Mouse (Mus musculus) midbrain, embryonic 16.5 days (tissue): Measurements from ENCODE around the gene Tmem9. TPM values are rescaled to one million over a fixed set of nuclear protein-coding genes. Genes with fewer than 3 reads are reported as not detected.

Source experiments
- ATAC-seq: fragments of 200-750 bp; cut with Nextera tagmentation; 2 replicates; pipeline ENCODE4 v1.8.0; 2017; ENCODE audit warnings: moderate TSS enrichment
- H3K27ac ChIP-seq: fragments of 300-500 bp; sonication (generic); 2 replicates; pipeline ENCODE4 v1.5.1; 2014; ENCODE audit warnings: mild to moderate bottlenecking, low read length, mixed read lengths
- H3K27me3 ChIP-seq: fragments of 300-500 bp; sonication (generic); 2 replicates; pipeline ENCODE4 v1.6.1; 2014; ENCODE audit warnings: low read depth, low read length, mixed read lengths; ENCODE audit not compliant: control insufficient read depth, insufficient read depth
- H3K36me3 ChIP-seq: fragments of 300-500 bp; sonication (generic); 2 replicates; pipeline ENCODE4 v1.6.1; 2014; ENCODE audit warnings: mild to moderate bottlenecking, low read length, moderate library complexity, mixed read lengths; ENCODE audit not compliant: control insufficient read depth, insufficient read depth
- H3K4me1 ChIP-seq: fragments of 300-500 bp; sonication (generic); 2 replicates; pipeline ENCODE4 v1.6.1; 2014; ENCODE audit warnings: mild to moderate bottlenecking, low read length, mixed read lengths; ENCODE audit not compliant: control insufficient read depth, insufficient read depth
- H3K4me2 ChIP-seq: fragments of 300-500 bp; sonication (generic); 2 replicates; pipeline ENCODE4 v1.6.1; 2014; ENCODE audit warnings: mild to moderate bottlenecking, low read length, mixed read lengths
- H3K4me3 ChIP-seq: fragments of 300-500 bp; sonication (generic); 2 replicates; pipeline ENCODE4 v1.5.1; 2014; ENCODE audit warnings: low read depth, mild to moderate bottlenecking, low read length, moderate library complexity, mixed read lengths
- H3K9ac ChIP-seq: fragments of 300-500 bp; sonication (generic); 2 replicates; pipeline ENCODE4 v1.6.1; 2014; ENCODE audit warnings: low read depth, low read length, mixed read lengths
- H3K9me3 ChIP-seq: fragments of 300-500 bp; sonication (generic); replicated peaks from 2 replicates; pipeline ENCODE4 v1.6.1; 2014; ENCODE audit warnings: mild to moderate bottlenecking, low read length, mixed read lengths; ENCODE audit not compliant: control insufficient read depth, poor library complexity, severe bottlenecking
- WGBS: fragments of 180-500 bp; shearing (Covaris S2); extraction: QIAGEN DNeasy Blood & Tissue Kit; methylation state at CpG from one replicate; pipeline ENCODE4 v1.1.7; 2014; 5-methylcytosine and 5-hydroxymethylcytosine counted together
- polyA plus RNA-seq: library from polyadenylated mRNA; unstranded; fragments of >200 nt; fragmentation: Nextera tagmentation; extraction: Ambion mirVana; gene quantifications from 2 replicates; pipeline ENCODE4 v1.2.1, GENCODE M21; 2015

Tmem9 gene
- polyA plus RNA-seq, 1 experiment from 2014 or later, result 169 TPM

DNA sequence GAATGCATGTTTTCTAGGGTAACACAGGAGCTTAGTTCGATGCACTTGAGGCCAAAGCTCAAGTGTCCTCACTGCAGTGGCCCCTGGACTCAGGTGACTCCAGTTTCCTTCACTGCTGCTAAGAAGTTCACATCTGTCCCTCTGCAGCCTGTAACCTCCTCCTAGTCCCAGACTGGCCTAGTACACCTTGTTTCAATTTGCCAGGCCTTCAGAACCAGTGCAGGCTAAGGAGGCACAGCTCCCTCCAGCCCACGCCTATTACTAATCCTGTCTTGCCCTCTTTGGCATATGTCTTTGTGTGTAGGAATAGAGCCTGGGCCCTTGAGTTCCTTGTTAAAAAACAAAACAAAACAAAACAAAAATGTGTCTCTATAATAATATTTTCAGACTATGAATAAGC lies 9.4 kb downstream of the Tmem9 start:
- H3K4me2 ChIP-seq, result 0 out of 2 replicates have a peak overlapping the region, but pooled peaks have one; percentile 30
- H3K9me3 ChIP-seq, result no peaks in the 10 kb centered on the region
- 72% methylated on average over 2 of the region's 2 CpGs for WGBS
- H3K4me1 ChIP-seq, result peaks cover 21% of the 10 kb centered on the region
- no peaks in the 10 kb centered on the region for H3K27me3 ChIP-seq
- H3K9ac ChIP-seq, result 0 out of 2 replicates have a peak overlapping the region, but pooled peaks have one; percentile 11
- H3K27ac ChIP-seq, result peak overlapping the region; percentile 74; the same call in 1 of the 2 replicates
- no peak overlapping the region for H3K4me3 ChIP-seq
- H3K36me3 ChIP-seq, result peaks cover 3% of the 10 kb centered on the region
- ATAC-seq, result peak; percentile 59; the same call in 1 of the 2 replicates

- peaks cover 21% of the 10 kb centered on the region for H3K4me1 ChIP-seq
- peak overlapping the region; percentile 89 for H3K27ac ChIP-seq
- H3K9ac ChIP-seq, result peak overlapping the region; percentile 94
- ATAC-seq, result peak; percentile 100
- H3K27me3 ChIP-seq, result no peaks in the 10 kb centered on the region
- H3K9me3 ChIP-seq, result no peaks in the 10 kb centered on the region
- H3K36me3 ChIP-seq, result peaks cover 9% of the 10 kb centered on the region
- peak overlapping the region; percentile 81 for H3K4me3 ChIP-seq
- under 1% methylated on average over 22 of the region's 22 CpGs for WGBS
- H3K4me2 ChIP-seq, result peak overlapping the region; percentile 97
Measured at GRCm38 (mm10) chr1:136017907-136018313, 10.0 kb downstream of the Tmem9 start.

GRCm38 (mm10) chr1:136018390-136019189 lies 10.6 kb downstream of the Tmem9 start:
- Histone ChIP-seq H3K36me3 (peaks cover 9% of the 10 kb centered on the region), H3K4me3 (peak overlapping the region; percentile 81), H3K4me1 (peaks cover 21% of the 10 kb centered on the region), H3K9me3 (no peaks in the 10 kb centered on the region), H3K27ac (peak overlapping the region; percentile 89), H3K27me3 (no peaks in the 10 kb centered on the region), H3K4me2 (peak overlapping the region; percentile 97), H3K9ac (peak overlapping the region; percentile 94)
- WGBS, result 3% methylated on average over 24 of the region's 24 CpGs
- peak; percentile 54 for ATAC-seq

DNA sequence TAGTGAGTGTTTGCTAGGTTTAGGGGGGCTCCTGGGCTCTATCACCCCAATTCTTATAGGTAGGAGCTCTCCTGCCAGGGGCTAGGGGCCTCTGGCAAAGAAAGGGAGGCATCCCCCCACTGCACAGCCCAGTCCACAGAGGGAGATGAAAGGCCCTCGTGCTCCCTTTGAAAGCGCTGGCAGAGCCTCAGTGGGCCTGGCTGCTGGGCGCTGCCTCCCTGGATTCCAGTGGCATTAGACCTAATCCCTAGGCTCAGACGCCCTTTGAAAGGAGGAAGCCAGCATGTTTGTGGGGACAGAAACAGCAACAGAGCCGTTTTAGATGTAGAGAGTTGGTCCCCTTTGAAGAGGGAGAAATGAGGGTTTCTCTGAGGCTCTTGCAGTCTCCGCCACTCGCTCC lies 22.3 kb downstream of the Tmem9 start:
- 24% methylated on average over 7 of the region's 7 CpGs for WGBS

GRCm38 (mm10) chr1:136031697-136032096 lies 23.7 kb downstream of the Tmem9 start:
- no peak overlapping the region for H3K27ac ChIP-seq
- no peak for ATAC-seq

More for the DNA sequence above, 22.3 kb downstream of the Tmem9 start:
- Histone ChIP-seq H3K9ac (no peak overlapping the region), H3K27ac (0 out of 2 replicates have a peak overlapping the region, but pooled peaks have one; percentile 24), H3K36me3 (peaks cover 38% of the 10 kb centered on the region), H3K27me3 (no peaks in the 10 kb centered on the region), H3K9me3 (no peaks in the 10 kb centered on the region), H3K4me1 (peaks cover 12% of the 10 kb centered on the region), H3K4me3 (no peak overlapping the region), H3K4me2 (no peak overlapping the region)
- ATAC-seq, result no peak; the same call in 1 of the 2 replicates

GRCm38 (mm10) chr1:136032961-136033360 lies 25.0 kb downstream of the Tmem9 start:
- Histone ChIP-seq H3K9ac (no peak overlapping the region), H3K36me3 (peaks cover 31% of the 10 kb centered on the region), H3K27ac (no peak overlapping the region), H3K27me3 (no peaks in the 10 kb centered on the region), H3K4me3 (no peak overlapping the region), H3K4me2 (no peak overlapping the region), H3K4me1 (peaks cover 12% of the 10 kb centered on the region), H3K9me3 (no peaks in the 10 kb centered on the region)
- no peak for ATAC-seq
- WGBS, result 45% methylated on average over 7 of the region's 7 CpGs

More at GRCm38 (mm10) chr1:136031697-136032096, 23.7 kb downstream of the Tmem9 start:
- no peak overlapping the region for H3K4me2 ChIP-seq
- H3K9me3 ChIP-seq, result no peaks in the 10 kb centered on the region
- H3K4me1 ChIP-seq, result peaks cover 12% of the 10 kb centered on the region
- no peak overlapping the region for H3K9ac ChIP-seq
- H3K27me3 ChIP-seq, result no peaks in the 10 kb centered on the region
- peaks cover 35% of the 10 kb centered on the region for H3K36me3 ChIP-seq
- 85% methylated on average over 6 of the region's 8 CpGs for WGBS
- no peak overlapping the region for H3K4me3 ChIP-seq

DNA sequence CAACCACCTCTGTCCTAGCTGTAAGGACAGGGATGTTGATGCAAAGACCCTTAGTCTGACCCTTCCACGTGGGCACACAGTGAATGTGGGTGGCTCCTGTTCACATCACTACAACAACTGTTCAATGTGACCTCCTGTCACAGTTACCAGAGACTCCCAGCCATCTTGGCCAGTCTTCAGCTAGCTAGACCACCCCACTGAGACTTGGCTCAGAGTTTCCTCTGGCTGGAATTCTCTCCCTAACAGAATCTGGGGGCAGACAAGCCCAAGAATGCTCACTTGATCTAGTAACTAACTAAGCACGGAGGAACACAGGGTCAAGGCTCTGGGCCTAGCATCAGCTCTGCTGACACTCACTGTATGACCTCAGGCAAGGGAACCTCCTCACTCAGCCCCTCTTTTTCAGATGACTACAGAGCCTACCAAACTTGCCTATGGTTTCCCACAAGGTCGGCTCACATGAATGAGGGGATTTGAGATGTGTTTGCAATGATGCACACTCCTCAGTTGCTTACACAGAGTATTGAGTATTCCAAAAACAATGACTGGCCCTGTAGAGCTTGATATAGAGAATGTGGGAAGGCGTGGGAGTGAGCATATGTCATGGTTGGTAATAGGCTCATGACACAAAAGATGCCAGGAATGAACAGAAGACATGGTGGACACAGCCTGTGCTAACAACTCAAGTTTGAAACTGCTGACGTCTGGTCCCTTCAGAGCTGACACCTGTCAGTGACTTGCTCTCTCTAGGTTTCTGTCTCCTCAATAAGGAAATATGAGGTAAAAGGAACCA lies 31.0 kb downstream of the Tmem9 start:
- Histone ChIP-seq H3K9ac (no peak overlapping the region), H3K4me2 (no peak overlapping the region), H3K4me3 (no peak overlapping the region), H3K36me3 (peaks cover 10% of the 10 kb centered on the region; the same call in 1 of the 2 replicates), H3K27me3 (no peaks in the 10 kb centered on the region), H3K27ac (no peak overlapping the region), H3K9me3 (no peaks in the 10 kb centered on the region), H3K4me1 (peaks cover 12% of the 10 kb centered on the region)
- 76% methylated on average over 5 of the region's 5 CpGs for WGBS
- no peak for ATAC-seq

DNA sequence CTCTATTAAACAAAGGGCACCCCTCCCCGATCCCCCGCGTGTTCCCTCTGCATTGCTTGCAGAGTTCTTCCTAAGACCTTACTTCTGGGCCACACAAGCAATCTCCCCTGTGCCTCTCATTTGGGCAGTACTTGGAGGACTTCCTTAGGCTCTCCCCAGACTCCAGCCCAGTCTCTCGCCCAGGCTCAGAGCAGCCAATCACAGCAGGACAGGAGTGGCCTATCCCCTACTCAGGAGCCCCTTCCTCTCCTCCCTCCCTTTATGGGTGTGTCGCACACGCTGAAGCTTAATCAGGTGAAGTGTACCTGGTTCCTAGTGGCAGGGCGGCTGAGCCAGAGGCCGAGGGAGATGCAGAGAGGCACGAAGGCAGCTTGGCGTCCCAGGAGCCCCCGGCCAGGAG lies 32.5 kb downstream of the Tmem9 start:
- Histone ChIP-seq H3K4me3 (no peak overlapping the region), H3K4me1 (peaks cover 12% of the 10 kb centered on the region), H3K4me2 (no peak overlapping the region), H3K27ac (no peak overlapping the region), H3K9me3 (no peaks in the 10 kb centered on the region), H3K27me3 (no peaks in the 10 kb centered on the region), H3K9ac (no peak overlapping the region), H3K36me3 (no peaks in the 10 kb centered on the region)
- WGBS, result 15% methylated on average over 11 of the region's 11 CpGs
- ATAC-seq, result peak; percentile 46; the same call in 1 of the 2 replicates
